In the genomic region with DNA sequence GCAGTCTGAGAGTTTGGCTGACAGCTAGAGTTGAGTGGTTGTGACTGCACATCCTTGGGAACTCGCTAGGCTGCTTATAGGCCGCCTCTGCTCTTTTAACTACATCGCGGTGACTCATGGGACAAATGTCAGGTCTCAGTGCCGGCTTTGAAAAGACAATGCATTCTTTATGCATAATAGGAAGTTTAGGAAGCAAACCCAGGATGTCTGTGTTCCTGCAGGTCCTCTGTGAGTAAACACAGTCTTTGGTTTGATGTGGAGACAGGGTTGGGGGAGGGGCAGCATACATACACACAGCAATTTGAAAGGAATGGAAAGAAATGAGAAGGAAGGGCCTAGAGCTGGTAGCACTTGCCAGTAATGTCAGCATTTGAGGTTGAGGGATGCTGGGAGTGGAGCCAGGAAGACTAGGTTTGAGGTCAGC, we compare ENCODE assay signal across 11 mouse cellular contexts. TPM values are rescaled to one million over a fixed set of nuclear protein-coding genes. Genes with fewer than 3 reads are reported as not detected.
A peak's percentile ranks its signal among the peaks of the same experiment; 100 is the strongest.
DNase-seq lines count a peak whose midpoint lies in the region; ATAC-seq and TF ChIP-seq lines count a peak whose summit lies in the region.
"Had no signal": no experiment of that assay in that cellular context is flagged by ENCODE, and none has a peak within 500 bp of the region (broad histone marks: within the 10 kb centered on the region; RNA-seq: fewer than 3 reads in every experiment).

No protein-coding gene starts in this region.

- H3K36me3 ChIP-seq in heart, postnatal 0 days (replicated peaks; ENCODE audit: control insufficient read depth, insufficient read depth, low read length) = no peaks in the 10 kb centered on the region
- no peaks in the 10 kb centered on the region for H3K36me3 ChIP-seq in heart, adult 2 months (ENCODE audit: control insufficient read depth, insufficient read depth, low read length)
- no peaks in the 10 kb centered on the region for H3K36me3 ChIP-seq in midbrain, embryonic 15.5 days (replicated peaks)
- H3K36me3 ChIP-seq in midbrain, postnatal 0 days (ENCODE audit: insufficient read depth, low read length) = no peaks in the 10 kb centered on the region
- H3K36me3 ChIP-seq in stomach, postnatal 0 days (ENCODE audit: control insufficient read depth, insufficient read depth, low read length) = no peaks in the 10 kb centered on the region

- no peak for TF ChIP-seq POLR2A in heart, adult 2 months (IDR thresholded peaks at IDR 0.05; ENCODE audit: insufficient read depth, low read depth, low read length)

- peak overlapping the region; percentile 64 for H3K27ac ChIP-seq in heart, postnatal 0 days (ENCODE audit: low read depth)
- no peak overlapping the region; the same call in 1 of the 2 replicates for H3K27ac ChIP-seq in heart, adult 2 months
- 0 out of 2 replicates have a peak overlapping the region, but pooled peaks have one; percentile 3 for H3K27ac ChIP-seq in midbrain, embryonic 15.5 days
- no peak overlapping the region for H3K27ac ChIP-seq in midbrain, postnatal 0 days (ENCODE audit: low read depth, low read length)
- H3K27ac ChIP-seq in stomach, postnatal 0 days (replicated peaks) = no peak overlapping the region
- H3K27ac ChIP-seq: layer of hippocampus, adult 2 months had no signal

- no peak overlapping the region for H3K4me3 ChIP-seq in heart, postnatal 0 days (ENCODE audit: low read depth, low read length)
- no peak overlapping the region for H3K4me3 ChIP-seq in heart, adult 2 months
- H3K4me3 ChIP-seq in midbrain, embryonic 15.5 days = no peak overlapping the region
- no peak overlapping the region for H3K4me3 ChIP-seq in midbrain, postnatal 0 days (ENCODE audit: low read depth, low read length)
- no peak overlapping the region for H3K4me3 ChIP-seq in stomach, postnatal 0 days (ENCODE audit: low read depth, low read length)
- H3K4me3 ChIP-seq: layer of hippocampus, adult 2 months had no signal

- peak; percentile 69 for TF ChIP-seq EP300 in heart, postnatal 0 days (IDR thresholded peaks at IDR 0.05; ENCODE audit: low read depth)
- TF ChIP-seq EP300 in heart, adult 2 months (IDR thresholded peaks at IDR 0.05; ENCODE audit: insufficient read depth, low read depth, low read length) = no peak
- TF ChIP-seq EP300 in stomach, postnatal 0 days (optimal IDR thresholded peaks at IDR 0.05) = no peak

- H3K79me2 ChIP-seq in heart, adult 2 months (replicated peaks; ENCODE audit: control insufficient read depth, insufficient read depth, low read length) = no peaks in the 10 kb centered on the region

- peak; percentile 79 for ATAC-seq in heart, postnatal 0 days (ENCODE audit: insufficient read depth, low read depth)
- ATAC-seq in midbrain, embryonic 15.5 days (replicated peaks) = no peak
- ATAC-seq in midbrain, postnatal 0 days (ENCODE audit: low FRiP score) = no peak
- ATAC-seq in stomach, postnatal 0 days (ENCODE audit: low FRiP score, low TSS enrichment) = peak; percentile 49; the same call in 1 of the 2 replicates

- TF ChIP-seq CTCF in heart, postnatal 0 days (IDR thresholded peaks at IDR 0.05; ENCODE audit: low read depth) = no peak
- no peak for TF ChIP-seq CTCF in heart, adult 2 months (IDR thresholded peaks at IDR 0.05)
- TF ChIP-seq CTCF in midbrain, postnatal 0 days (IDR thresholded peaks at IDR 0.05) = no peak
- no peak for TF ChIP-seq CTCF in stomach, postnatal 0 days (IDR thresholded peaks at IDR 0.05; ENCODE audit: low read depth)

- no peak overlapping the region for H3K4me2 ChIP-seq in heart, postnatal 0 days (ENCODE audit: low read depth, low read length)
- H3K4me2 ChIP-seq in midbrain, embryonic 15.5 days = no peak overlapping the region
- H3K4me2 ChIP-seq in midbrain, postnatal 0 days (ENCODE audit: low read depth, low read length, poor library complexity, severe bottlenecking) = no peak overlapping the region
- no peak overlapping the region for H3K4me2 ChIP-seq in stomach, postnatal 0 days (replicated peaks; ENCODE audit: low read depth)

- H3K9ac ChIP-seq in heart, postnatal 0 days (replicated peaks; ENCODE audit: low read depth, low read length) = no peak overlapping the region
- no peak overlapping the region for H3K9ac ChIP-seq in heart, adult 2 months (ENCODE audit: low read depth, low read length)
- no peak overlapping the region for H3K9ac ChIP-seq in midbrain, embryonic 15.5 days
- H3K9ac ChIP-seq in midbrain, postnatal 0 days (replicated peaks; ENCODE audit: low read length, poor library complexity, severe bottlenecking) = no peak overlapping the region
- no peak overlapping the region for H3K9ac ChIP-seq in stomach, postnatal 0 days (ENCODE audit: low read length)

- WGBS in heart, postnatal 0 days = 55% methylated on average over 5 of the region's 5 CpGs
- 48% methylated on average over 5 of the region's 5 CpGs for WGBS in heart, adult 2 months
- 52% methylated on average over 5 of the region's 5 CpGs for WGBS in midbrain, embryonic 15.5 days
- WGBS in midbrain, postnatal 0 days = 52% methylated on average over 5 of the region's 5 CpGs
- 57% methylated on average over 5 of the region's 5 CpGs for WGBS in stomach, postnatal 0 days

- H3K9me3 ChIP-seq in heart, postnatal 0 days (replicated peaks; ENCODE audit: control insufficient read depth, low read length) = no peaks in the 10 kb centered on the region
- no peaks in the 10 kb centered on the region for H3K9me3 ChIP-seq in midbrain, embryonic 15.5 days
- H3K9me3 ChIP-seq in midbrain, postnatal 0 days (ENCODE audit: low read length) = no peaks in the 10 kb centered on the region
- no peaks in the 10 kb centered on the region for H3K9me3 ChIP-seq in stomach, postnatal 0 days (ENCODE audit: control insufficient read depth, low read length)

- no peaks in the 10 kb centered on the region for H3K4me1 ChIP-seq in heart, postnatal 0 days (ENCODE audit: control insufficient read depth, insufficient read depth)
- peaks cover 15% of the 10 kb centered on the region for H3K4me1 ChIP-seq in heart, adult 2 months (ENCODE audit: control insufficient read depth, insufficient read depth, low read length)
- H3K4me1 ChIP-seq in midbrain, embryonic 15.5 days = 0 out of 2 replicates have a peak, but pooled peaks cover 4% of the 10 kb centered on the region
- H3K4me1 ChIP-seq in midbrain, postnatal 0 days (ENCODE audit: insufficient read depth, low read length) = no peaks in the 10 kb centered on the region
- no peaks in the 10 kb centered on the region for H3K4me1 ChIP-seq in stomach, postnatal 0 days (replicated peaks; ENCODE audit: control insufficient read depth, insufficient read depth)

- intact Hi-C loops in heart, adult 2 months (cut with DNase I) = loop anchor here (2.0 kb wide), 1 partner anchor 35 kb away; no protein-coding TSS in a partner anchor

- no peaks in the 10 kb centered on the region for H3K27me3 ChIP-seq in heart, postnatal 0 days (ENCODE audit: control insufficient read depth, insufficient read depth, low read length)
- no peaks in the 10 kb centered on the region for H3K27me3 ChIP-seq in heart, adult 2 months (ENCODE audit: control insufficient read depth, insufficient read depth, low read length)
- H3K27me3 ChIP-seq in midbrain, embryonic 15.5 days (replicated peaks) = no peaks in the 10 kb centered on the region
- no peaks in the 10 kb centered on the region for H3K27me3 ChIP-seq in midbrain, postnatal 0 days (ENCODE audit: insufficient read depth, low read length)
- H3K27me3 ChIP-seq in stomach, postnatal 0 days (ENCODE audit: control insufficient read depth, insufficient read depth, low read length) = no peaks in the 10 kb centered on the region

- peak; percentile 70 for DNase-seq in heart, postnatal 0 days (ENCODE audit: low spot score)
- no peak for DNase-seq in heart, adult 2 months
- no peak for DNase-seq in midbrain, postnatal 0 days (ENCODE audit: low spot score)
- peak; percentile 42 for DNase-seq in fibroblast of lung, adult 2 months (ENCODE audit: low read depth)
- DNase-seq in stomach, postnatal 0 days (ENCODE audit: low spot score) = no peak
- DNase-seq in urinary bladder, postnatal 25 days (ENCODE audit: low spot score) = no peak
- DNase-seq in cerebellum, postnatal 36 days = no peak
- DNase-seq: cerebellum, adult 9-11 months; gastrocnemius, postnatal 10 days had no signal

RNA-seq across cellular contexts. Expression of a gene that starts 56.3 kb away (rescaled TPM):
- total RNA-seq in heart, postnatal 0 days (2014; rRNA removed; ENCODE audit: low replicate concordance) = 40.6 and 46.0 TPM in 2 replicates
- 16.2 and 17.1 TPM in 2 replicates for polyA plus RNA-seq in heart, postnatal 0 days (2015; fragmentation: Nextera tagmentation; extraction: Ambion mirVana)
- 10 to 100 TPM; 20.7 to 22.6 TPM for total RNA-seq in heart, adult 2 months (2021)
- polyA plus RNA-seq in heart, adult 2 months (2012; rRNA removed) = 23.9 and 27.1 TPM in 2 replicates
- 15.9 and 17.4 TPM in 2 replicates for polyA plus RNA-seq in midbrain, embryonic 15.5 days (2015; fragmentation: Nextera tagmentation; extraction: Ambion mirVana)
- total RNA-seq in midbrain, postnatal 0 days (2014; rRNA removed) = 21.1 and 22.3 TPM in 2 replicates
- 10.1 and 11.5 TPM in 2 replicates for polyA plus RNA-seq in midbrain, postnatal 0 days (2015; fragmentation: Nextera tagmentation; extraction: Ambion mirVana)
- 13.4 and 14.2 TPM in 2 replicates for polyA plus RNA-seq in stomach, postnatal 0 days (2015; fragmentation: Nextera tagmentation; extraction: Ambion mirVana)

Comparison
In these comparisons a context has a peak if more than half of its experiments do, and no peak if none do; other contexts are left out.
1. DNase-seq: peak in heart, postnatal 0 days (single experiment) and fibroblast of lung, adult 2 months (single experiment); none in heart, adult 2 months (0 of 2), midbrain, postnatal 0 days (single experiment), stomach, postnatal 0 days (single experiment), urinary bladder, postnatal 25 days (single experiment) and cerebellum, postnatal 36 days (0 of 2).
2. H3K27ac ChIP-seq: peak in heart, postnatal 0 days (single experiment) and midbrain, embryonic 15.5 days (single experiment); none in heart, adult 2 months (single experiment), midbrain, postnatal 0 days (single experiment) and stomach, postnatal 0 days (single experiment).
3. ATAC-seq: peak in heart, postnatal 0 days (single experiment) and stomach, postnatal 0 days (single experiment); none in midbrain, embryonic 15.5 days (single experiment) and midbrain, postnatal 0 days (single experiment).